19 mouse cellular contexts compared by ENCODE assay signal in the genomic region with DNA sequence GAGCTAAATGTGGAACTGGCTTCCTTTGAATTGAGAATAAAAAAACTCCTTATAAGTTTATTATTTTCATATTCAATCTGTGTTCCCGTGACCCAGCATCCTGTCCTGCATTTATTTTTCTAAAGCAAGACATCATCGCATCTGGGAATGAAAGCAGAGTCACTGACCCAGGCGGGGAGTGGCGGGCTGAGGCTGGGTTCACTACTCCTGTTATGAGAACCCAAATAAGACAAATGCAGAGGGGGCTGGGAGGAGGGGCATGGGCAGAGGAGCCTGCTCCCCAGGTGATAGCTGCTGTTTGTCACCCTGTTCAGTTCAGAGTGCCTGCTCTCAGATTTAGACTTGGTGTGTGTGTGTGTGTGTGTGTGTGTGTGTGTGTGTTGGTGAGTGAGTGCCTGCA.
DNase-seq lines count a peak whose midpoint lies in the region; ATAC-seq and TF ChIP-seq lines count a peak whose summit lies in the region.
"Had no signal": no experiment of that assay in that cellular context is flagged by ENCODE, and none has a peak within 500 bp of the region (broad histone marks: within the 10 kb centered on the region; RNA-seq: fewer than 3 reads in every experiment).

No protein-coding gene starts in this region.

- peak; percentile 96 for DNase-seq in heart, adult 11 months
- DNase-seq in heart, adult 8-10 months (ENCODE audit: low spot score) = no peak
- DNase-seq in kidney, postnatal 14 days = peak; percentile 28
- DNase-seq in kidney, adult 8-10 months = no peak
- peak; percentile 12 to 17 for DNase-seq in B cell, adult 2 months
- no peak for DNase-seq in limb, embryonic 14.5 days (ENCODE audit: low spot score)
- DNase-seq in embryo, embryonic 9.5 days (ENCODE audit: extremely low spot score) = no peak
- DNase-seq: adrenal gland, adult 8-10 months; cerebellum, adult 2 months; cerebellum, postnatal 14 days; gastrocnemius, postnatal 14 days had no signal

- no peak for TF ChIP-seq POLR2A in limb, embryonic 14.5 days (IDR thresholded peaks at IDR 0.05; ENCODE audit: borderline replicate concordance, extremely low read depth, insufficient read depth, insufficient read length)

- no peaks in the 10 kb centered on the region for H3K36me3 ChIP-seq in limb, embryonic 14.5 days (ENCODE audit: control insufficient read depth, insufficient read depth, low read length)
- H3K36me3 ChIP-seq: G1E; heart, embryonic 12.5 days; lung, embryonic 15.5 days had no signal

- WGBS in limb, embryonic 14.5 days = 82% methylated on average over 4 of the region's 4 CpGs

- no peaks in the 10 kb centered on the region for H3K9me3 ChIP-seq in limb, embryonic 14.5 days (ENCODE audit: control insufficient read depth, low read length)
- H3K9me3 ChIP-seq: lung, embryonic 15.5 days had no signal

- no peak overlapping the region for H3K4me3 ChIP-seq in limb, embryonic 14.5 days (replicated peaks; ENCODE audit: low read length)
- H3K4me3 ChIP-seq: forebrain, embryonic 13.5 days; heart, embryonic 12.5 days; lung, embryonic 15.5 days had no signal

- no peaks in the 10 kb centered on the region for H3K27me3 ChIP-seq in limb, embryonic 14.5 days (ENCODE audit: control insufficient read depth, insufficient read depth, low read length)
- H3K27me3 ChIP-seq: forebrain, embryonic 13.5 days; heart, embryonic 12.5 days; lung, embryonic 15.5 days had no signal

- no peak for ATAC-seq in limb, embryonic 14.5 days (ENCODE audit: low FRiP score, low read depth)
- ATAC-seq: forebrain, embryonic 13.5 days; midbrain, embryonic 16.5 days had no signal

- H3K9ac ChIP-seq in limb, embryonic 14.5 days (ENCODE audit: low read depth, low read length, severe bottlenecking) = no peak overlapping the region
- H3K9ac ChIP-seq: forebrain, embryonic 13.5 days; heart, embryonic 12.5 days; hindbrain, embryonic 14.5 days; lung, embryonic 15.5 days had no signal

- peaks cover 34% of the 10 kb centered on the region for H3K4me1 ChIP-seq in limb, embryonic 14.5 days (ENCODE audit: control insufficient read depth, insufficient read depth, low read length)
- H3K4me1 ChIP-seq: forebrain, embryonic 13.5 days had no signal

- no peak overlapping the region for H3K4me2 ChIP-seq in limb, embryonic 14.5 days (replicated peaks; ENCODE audit: low read depth, low read length, severe bottlenecking)
- H3K4me2 ChIP-seq: forebrain, embryonic 13.5 days; heart, embryonic 12.5 days; hindbrain, embryonic 14.5 days; liver, embryonic 11.5 days; lung, embryonic 15.5 days; midbrain, embryonic 11.5 days had no signal

- H3K27ac ChIP-seq in limb, embryonic 14.5 days (replicated peaks; ENCODE audit: low read depth, low read length) = peak overlapping the region; percentile 71
- H3K27ac ChIP-seq: forebrain, embryonic 13.5 days; hindbrain, embryonic 14.5 days; lung, embryonic 15.5 days had no signal

Comparison
In these comparisons a context has a peak if more than half of its experiments do, and no peak if none do; other contexts are left out.
1. DNase-seq: peak in heart, adult 11 months (single experiment), kidney, postnatal 14 days (single experiment) and B cell, adult 2 months (2 of 2); none in heart, adult 8-10 months (single experiment), kidney, adult 8-10 months (0 of 2), limb, embryonic 14.5 days (single experiment) and embryo, embryonic 9.5 days (single experiment).